Mouse (Mus musculus) 3134 (cell line): ENCODE data around the gene Vmn1r17.
"Not testable (repeated sequence)": the region's sequence is repeated elsewhere in the genome, so short reads cannot be mapped to it uniquely, and the experiment has no call there.

Experiments used
- DNase-seq: peaks from one replicate; pipeline ENCODE4 v3.0.0-alpha.2; 2011; ENCODE audit warnings: low spot score; ENCODE audit not compliant: insufficient read length; ENCODE audit errors: extremely low read depth

Gene Vmn1r17

DNA sequence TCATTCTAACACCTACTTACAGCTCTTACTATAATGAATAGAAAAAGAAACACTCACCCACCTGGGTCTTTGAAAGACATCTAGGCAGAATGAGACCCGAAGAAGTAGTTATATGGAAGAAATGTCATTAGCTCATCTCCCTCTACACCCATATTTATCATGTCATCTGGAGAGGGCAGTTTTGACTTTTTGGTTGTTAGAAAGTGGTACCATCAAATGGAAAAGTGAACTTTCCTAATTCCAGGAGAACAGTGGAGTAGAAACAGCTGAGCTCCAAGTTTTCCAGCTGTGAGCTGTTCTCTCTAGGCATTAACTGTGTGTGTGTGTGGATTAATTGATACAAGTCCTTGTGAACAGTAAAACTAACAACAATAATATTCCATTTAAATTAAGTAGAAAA lies at the start of gene Vmn1r17:
Gene Vmn1r17 (minus strand): TSS at position 101 of the 400 bp plus-strand sequence.
- DNase-seq: no peak

GRCm38 (mm10) chr6:57403480-57403879 lies 40.0 kb upstream of the Vmn1r17 start, which contains the start of gene Vmn1r19:
Gene Vmn1r19 (plus strand): TSS chr6:57403780.
- not testable (repeated sequence) for DNase-seq

DNA sequence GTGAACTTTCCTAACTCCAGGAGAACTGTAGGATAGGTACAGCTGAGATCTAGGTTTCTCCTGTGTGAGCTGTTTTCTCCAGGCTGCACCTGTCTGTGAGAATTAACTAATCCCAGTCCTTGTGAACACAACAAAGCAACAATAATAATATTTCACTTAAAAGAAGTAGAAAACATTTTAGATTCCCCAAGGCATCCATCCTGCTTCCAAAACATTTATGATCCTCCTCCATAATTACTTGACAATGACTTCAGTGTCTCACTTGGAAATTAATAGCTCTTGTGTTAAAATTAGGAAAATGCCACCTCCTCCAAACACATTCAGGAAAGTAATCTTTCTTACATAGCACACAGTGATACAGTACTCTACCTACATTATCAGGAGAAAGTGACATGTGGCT lies 32.2 kb upstream of the Vmn1r17 start, which contains the start of gene Vmn1r18:
Gene Vmn1r18 (minus strand): TSS at position 101 of the 400 bp plus-strand sequence.
- DNase-seq: no peak

GRCm38 (mm10) chr6:57367496-57367895 lies 4.0 kb upstream of the Vmn1r17 start:
- DNase-seq: no peak

DNA sequence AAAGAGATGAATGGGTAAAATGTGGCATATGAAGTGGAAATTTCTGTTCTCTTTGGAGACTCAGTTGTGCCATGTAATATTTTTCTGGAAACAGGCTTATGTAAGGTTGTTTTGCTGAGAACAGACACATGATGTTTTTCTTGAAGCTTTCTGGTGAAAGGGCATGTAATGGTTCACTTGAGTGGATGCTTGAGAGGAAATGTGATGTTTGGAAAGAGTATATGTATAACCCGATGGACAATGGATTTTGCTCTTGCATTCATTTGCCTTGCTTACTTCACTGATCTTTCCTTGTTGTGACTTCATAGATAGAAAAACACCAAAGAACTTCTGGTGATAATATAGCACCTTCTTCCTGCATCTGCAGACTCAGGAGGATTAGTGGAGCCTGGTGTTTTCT lies 2.3 kb upstream of the Vmn1r17 start:
- not testable (repeated sequence) for DNase-seq

DNA sequence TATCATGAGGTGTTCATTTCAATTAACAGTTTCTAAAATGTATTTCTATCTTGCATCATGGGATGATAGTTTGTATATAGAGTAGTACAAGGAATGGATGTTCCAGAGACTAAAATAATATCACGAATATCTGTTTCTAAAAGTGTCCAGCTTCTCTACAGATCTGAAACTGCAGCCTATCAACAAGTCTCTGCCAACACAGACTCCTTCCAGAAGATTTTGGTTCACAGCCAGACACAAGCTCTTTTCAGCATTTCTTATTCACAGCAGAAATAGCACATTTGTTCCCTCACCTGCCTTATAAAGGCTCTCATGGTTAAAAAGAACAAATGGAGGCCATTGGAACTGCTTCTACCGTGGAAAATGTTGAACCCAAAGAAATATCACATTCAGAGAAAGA lies 6.7 kb downstream of the Vmn1r17 start:
- DNase-seq: no peak

- no peak for DNase-seq
These were observed 34.1 kb downstream of the Vmn1r17 start, which contains the start of gene Vmn1r16 for GRCm38 (mm10) chr6:57329394-57329793. Gene Vmn1r16 (minus strand): TSS chr6:57329494.

DNA sequence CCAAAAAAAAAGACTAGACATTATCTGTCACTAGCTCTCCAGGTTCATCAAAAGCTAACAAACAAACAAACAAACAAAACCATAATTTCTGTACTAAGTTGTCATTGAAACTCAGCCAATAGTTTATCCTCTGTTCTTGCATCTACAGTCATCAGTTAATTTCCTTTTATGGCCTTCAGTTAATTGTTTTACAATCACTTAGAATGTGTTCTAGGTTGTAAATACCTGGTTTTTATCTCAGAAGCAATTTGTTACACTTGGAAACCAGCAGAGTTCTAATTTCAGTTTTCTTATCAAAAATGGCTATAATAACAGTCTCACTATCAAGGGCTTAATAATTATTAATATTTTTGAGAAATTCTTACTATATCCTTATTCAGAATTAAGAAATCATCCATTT lies 37.4 kb downstream of the Vmn1r17 start:
- no peak for DNase-seq
